Mouse (Mus musculus): ENCODE measurements around the gene Erc2.

The Erc2 gene

DNA sequence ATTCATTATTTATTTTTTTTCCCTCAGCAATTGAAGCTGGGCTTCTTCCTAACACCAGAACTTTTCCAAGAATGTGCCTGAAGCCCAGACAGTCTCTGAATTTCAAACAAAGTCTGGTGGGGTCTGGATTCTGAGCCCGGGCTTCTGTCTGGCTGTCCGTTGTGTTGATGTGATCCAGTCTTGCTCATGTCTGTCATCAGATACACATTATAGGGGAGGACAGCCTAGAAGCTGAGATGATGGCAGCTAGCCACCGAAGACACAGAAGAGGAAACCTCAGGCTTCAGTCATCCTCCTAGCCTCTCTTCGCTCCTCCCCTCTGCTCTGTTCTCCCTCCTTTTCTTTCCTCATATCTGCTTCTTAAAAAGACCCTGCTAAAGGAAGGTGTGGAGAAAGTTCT is 551.5 kb downstream of the Erc2 start:
- DNase-seq (ENCODE audit: low read depth, low spot score), result no peak

DNA sequence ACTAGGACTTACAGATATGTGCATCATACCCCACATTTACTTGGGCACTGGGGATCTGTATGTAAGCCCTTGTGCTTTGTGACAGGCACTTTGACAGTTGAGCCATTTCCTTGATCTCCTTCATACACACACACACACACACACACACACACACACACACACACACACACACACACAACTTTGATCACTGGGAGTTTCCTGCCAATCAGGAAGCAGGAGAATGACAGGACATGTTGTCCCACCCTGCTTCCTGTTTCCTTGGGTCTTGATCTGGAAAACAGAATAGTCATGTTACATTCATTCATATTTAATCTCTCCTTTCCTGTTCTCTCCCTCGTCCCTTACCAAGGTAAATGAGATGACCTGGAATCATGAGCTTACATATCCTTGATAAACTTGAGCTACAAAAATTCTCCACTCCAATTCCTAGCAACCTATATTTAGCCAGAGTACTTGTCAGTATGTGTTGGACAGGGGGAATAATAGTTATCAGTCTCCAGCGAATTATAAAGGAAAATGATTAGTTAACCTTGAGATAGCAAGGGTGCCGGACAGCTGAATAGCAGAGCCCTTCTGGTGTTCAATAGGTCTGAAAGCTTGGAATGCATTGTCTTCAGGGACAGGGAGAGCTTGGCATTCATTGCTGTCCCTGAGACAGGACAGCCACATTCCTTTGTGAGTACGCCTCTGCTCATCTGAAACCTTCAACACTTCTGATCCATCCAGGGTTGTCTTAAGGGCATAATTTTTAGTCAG is 559.0 kb downstream of the Erc2 start:
- no peak for DNase-seq (ENCODE audit: low read depth, low spot score)

DNA sequence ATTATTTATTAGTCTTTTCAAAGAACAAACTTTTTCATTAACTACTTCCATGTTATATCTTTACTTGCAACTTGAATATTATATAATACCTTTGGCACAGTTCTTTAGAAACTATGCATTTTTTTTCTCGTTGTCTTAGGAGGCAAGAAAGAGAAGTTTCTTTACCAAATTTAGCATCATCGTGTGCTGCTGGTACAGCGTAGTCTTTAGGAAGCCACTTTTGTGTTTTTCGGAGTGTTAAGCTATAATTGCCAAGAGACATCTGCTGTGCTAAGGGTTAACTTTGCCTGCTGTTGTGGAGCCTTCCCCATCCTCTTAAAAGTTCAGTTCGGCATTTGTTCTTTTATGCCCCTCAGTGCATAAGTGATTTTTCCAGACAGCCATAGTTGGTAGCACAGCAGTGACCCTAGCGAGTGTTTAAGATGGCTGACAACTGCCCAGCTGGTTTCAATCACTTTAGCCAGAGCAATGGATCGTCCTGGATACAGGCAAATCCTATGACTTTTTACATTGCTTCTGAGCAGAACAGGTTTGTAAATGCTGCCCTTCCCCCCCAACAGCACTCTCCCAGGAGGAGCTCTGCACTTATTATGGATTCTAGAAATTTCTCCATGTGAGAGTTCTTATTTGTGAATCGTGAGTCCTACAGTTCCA is 570.6 kb downstream of the Erc2 start:
- no peak for DNase-seq (ENCODE audit: low read depth, low spot score)

DNA sequence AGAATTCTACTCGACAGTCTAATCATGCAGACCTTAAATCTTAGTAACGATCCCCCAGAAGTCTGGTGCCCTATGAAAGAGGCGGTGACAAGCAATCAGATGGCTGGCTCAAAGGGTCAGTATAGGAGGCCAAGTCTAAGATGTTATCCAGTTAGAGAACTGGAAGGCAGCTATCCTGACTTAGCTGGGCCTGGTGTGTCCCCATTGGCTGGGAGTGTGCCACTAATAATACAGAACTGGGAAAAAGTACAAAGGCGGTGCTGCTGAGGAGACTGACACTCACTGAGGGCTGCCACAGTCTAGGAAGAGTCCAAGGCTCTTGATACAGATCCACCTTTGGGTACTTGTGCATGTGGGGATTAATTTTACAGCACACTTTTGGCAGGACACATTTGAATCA is 581.6 kb downstream of the Erc2 start:
- DNase-seq (ENCODE audit: low read depth, low spot score), result no peak

DNA sequence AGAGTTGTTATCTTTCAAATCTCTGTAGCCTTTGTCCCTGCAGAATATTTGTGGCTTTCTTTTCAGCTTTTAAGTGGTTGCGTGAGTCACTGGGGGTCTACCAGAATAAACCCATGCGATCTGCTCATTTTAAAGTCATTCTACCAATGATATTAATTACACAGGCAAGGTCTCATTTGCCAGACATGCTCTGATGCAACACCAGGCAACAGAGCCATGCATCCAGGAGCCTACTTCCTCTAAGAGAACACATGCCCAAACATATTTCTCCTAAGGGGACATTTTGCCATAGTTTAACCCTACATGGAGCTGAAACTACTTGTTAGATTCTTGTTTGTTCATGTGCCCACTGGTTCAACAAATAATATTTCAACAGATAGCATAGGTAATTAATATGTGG is 584.1 kb downstream of the Erc2 start:
- DNase-seq (ENCODE audit: low read depth, low spot score), result no peak

DNA sequence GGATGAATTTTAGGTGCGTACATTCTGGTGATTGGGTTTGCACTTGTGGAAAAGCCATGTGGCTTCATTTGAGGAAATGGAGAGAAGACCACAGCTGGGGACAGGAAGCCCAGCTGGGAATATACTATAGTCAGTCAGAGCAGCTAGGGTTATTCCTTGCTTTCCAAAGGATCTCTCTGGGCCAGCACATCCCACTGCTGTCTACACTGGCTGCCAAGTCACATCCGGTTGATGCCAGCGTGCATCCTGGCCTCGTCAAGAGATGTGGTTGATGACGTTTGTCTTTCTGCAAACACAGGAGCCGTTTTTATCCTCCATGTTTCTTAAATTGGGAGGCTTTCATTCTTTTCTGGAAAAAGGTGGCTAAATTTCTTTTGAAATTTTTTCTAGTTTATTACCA is 603.3 kb downstream of the Erc2 start:
- no peak for DNase-seq (ENCODE audit: low read depth, low spot score)

DNA sequence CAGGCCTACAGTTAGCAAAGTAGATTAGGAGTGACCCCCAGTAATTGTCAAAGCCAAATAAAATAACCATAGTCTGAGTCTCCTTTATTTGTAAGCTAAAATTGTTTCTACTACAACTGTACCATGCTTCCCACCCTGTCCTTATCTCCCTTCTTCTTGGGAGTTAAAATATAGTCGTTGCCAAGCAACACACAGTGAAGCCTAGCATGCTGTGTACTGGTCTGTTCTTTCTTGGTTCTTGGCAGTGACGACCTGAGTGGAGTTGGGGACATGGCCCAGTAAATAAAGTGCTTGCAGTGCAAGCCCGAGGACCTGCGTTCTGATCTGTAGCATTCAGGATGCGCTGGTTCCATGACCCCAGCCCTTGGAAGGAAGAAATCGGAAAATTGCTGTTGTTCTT is 608.3 kb downstream of the Erc2 start:
- no peak for DNase-seq (ENCODE audit: low read depth, low spot score)

DNA sequence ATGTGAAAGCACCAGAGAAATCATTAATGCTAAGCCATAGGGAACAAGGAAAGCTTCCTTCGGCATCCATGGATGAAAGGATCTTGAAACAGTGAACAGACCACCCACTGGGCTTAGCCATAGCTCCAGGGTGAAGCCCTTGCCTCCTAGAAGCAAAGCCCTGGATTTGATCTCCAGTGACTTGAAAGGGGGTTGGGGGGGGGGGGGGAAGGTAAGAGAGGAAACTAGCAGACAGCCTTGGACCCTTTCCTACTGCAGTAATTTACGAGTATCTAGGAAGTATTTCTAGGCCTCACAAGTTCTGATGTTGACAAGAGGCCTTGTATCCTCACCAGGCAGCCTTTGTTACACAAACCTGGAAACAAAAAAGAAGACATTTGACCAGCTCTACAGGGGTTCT is 609.0 kb downstream of the Erc2 start:
- DNase-seq (ENCODE audit: low read depth, low spot score), result no peak

DNA sequence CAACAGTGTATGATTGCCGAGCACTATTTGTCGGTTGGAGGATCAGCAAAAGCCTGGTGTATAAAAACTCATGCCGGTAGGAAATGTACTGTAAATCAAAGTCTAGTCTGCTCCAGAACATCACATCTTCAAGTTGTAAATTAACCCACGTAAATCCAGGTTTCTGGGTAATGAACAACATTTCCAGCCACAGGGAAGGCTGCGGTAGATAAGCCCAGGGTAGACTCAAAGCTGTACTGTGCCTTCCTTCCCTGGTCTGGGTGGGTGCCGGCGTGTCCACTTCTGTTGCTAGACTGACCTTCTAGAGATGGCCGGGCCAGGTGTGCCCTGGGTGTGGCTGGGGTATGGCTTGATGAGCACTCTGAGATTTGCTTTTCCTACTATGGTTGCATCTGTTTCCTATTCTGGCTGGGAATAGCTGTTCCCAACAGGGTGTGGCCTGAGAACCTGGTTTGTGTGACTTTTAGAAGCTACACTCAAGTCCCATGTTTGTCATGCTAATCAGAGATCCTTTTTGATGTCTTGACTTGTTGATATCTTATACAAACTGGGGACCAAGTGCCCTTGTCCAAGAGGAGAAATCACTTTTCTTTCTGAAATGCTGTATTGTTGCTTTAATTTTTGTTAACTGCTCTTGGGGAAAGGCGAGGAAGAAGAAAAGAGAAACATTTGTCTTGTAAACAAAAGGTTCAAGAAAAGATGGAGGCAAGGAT is 616.3 kb downstream of the Erc2 start:
- DNase-seq (ENCODE audit: low read depth, low spot score), result no peak

DNA sequence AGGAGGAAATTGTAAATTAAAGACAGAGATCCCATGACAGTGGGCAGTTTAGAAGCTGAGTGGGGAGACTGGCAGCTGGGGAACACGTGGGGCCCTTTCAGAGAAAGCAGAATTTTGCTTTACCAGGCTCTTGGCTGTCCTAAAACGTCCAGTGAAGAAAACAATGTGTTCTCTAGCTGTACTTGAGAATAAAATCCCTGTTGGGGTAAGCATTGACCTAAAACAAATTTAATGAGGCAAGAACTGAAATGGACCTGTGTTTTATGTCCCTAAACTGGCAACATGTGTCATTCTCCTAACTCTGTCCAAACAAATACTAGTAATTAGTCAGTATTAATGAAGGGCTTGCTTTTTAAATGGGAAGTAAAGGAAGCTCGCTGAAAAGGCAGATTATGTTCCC is 617.9 kb downstream of the Erc2 start:
- DNase-seq (ENCODE audit: low read depth, low spot score), result no peak

DNA sequence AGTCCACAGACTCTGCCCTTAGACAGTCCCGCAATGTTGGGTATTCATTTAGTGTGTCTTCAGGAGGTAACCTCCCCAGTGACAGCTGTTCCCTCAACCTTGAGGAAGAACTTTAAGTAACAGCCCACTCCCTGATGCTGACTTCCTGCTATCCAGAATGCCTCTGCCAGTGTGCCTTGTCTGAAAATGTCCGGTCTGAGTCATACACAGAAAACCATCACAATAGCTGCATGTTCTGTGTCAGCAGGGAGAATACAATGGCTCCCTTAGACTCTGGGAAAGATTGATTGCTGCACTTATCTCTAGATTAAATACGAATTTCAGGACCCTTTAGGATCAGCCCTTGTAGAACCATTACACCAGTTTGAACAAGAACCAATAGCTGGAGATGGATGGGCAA is 620.5 kb downstream of the Erc2 start:
- DNase-seq (ENCODE audit: low read depth, low spot score), result no peak

DNA sequence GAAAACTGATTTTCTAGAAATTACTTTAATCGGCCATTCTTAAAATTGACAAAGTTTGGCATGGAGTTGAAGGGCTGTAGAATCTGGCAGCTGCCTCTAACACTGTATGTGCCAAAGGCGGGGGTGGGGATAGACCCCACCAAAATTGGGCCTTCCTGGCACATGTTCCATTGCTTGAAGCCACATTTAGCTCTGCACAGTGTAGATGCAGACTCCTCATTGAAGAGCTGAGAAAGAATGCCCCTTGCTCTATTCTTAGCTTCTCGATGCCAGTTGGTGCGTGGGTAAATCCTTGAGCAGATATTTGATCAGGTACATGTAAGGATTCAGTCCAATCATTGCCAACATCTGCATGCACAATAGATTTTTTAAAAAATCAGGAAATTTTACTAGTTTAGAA is 621.2 kb downstream of the Erc2 start:
- no peak for DNase-seq (ENCODE audit: low read depth, low spot score)

DNA sequence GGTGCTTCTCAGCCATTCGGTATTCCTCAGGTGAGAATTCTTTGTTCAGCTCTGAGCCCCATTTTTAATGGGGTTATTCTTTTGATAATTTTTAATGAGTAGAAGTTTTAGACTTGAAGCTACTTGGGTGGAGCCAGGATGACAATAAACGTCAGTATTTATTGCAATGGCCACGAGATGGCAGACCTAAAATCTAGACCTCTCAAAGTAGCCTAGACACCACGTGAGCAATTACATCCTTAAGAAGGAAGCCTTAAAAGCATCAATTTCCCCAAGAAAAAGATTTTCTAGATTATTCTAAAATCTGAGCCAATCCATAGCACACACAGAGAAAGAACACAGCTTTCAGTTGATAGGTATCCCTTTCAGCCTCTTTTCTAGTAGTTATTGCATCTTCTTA is 640.5 kb downstream of the Erc2 start:
- no peak for DNase-seq (ENCODE audit: low read depth, low spot score)

DNA sequence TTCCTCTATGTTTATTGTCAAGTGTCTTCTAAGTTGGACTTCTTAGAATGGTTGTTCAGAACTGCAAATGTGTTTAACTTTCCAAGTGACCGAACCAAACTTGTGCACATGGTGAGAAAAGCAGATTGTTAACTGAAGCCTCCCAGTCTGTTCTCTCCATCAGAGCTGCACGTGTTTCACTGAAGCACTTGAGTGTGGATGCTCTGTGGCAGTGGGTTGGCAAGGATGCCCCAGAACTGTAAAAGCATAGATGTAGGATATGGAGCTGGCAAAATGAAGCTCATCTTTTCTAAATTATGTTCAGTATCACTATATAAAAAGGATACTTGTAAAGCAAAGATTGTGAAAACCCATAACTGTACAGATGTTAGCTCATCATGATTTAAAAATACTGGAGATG is 645.1 kb downstream of the Erc2 start:
- DNase-seq (ENCODE audit: low read depth, low spot score), result no peak

DNA sequence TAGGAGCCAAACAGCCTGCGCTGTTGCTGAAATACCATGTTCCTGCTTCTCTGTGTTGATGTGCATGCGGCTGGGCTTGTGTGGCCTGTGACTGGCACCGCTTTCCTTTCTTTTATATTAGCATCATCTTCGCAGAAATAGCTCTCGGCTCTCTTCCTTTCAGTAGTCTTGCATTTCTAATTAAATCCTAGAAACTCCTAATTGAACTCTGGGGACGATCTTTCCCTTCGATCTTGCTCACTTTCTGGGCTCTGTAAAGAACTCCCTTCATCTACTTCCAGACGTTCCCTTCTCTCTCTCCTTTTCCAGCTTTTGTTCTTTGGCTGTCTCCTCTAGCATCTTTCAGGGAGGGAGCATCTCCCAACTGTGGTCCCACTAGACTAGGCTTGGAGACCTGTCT is 649.6 kb downstream of the Erc2 start:
- no peak for DNase-seq (ENCODE audit: low read depth, low spot score)

DNA sequence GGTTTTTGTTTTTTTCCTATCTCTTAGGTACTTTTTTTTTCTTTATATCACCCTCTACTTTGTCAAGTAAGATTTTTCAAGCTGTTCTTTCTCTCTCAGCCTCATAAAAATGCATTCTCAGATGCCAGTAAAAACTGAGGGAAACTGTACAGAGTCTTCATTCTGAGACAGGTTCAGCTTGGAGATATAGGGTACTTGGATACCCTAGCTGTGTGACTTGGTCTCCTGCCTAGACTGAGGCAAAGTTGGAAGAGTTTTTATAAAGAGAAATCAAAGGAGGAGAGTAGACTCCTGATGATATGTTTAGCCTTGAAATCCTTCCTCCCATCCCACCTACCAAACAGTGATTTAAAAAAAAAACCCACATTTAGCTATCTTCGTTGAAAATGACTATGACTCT is 651.4 kb downstream of the Erc2 start:
- DNase-seq (ENCODE audit: low read depth, low spot score), result no peak

DNA sequence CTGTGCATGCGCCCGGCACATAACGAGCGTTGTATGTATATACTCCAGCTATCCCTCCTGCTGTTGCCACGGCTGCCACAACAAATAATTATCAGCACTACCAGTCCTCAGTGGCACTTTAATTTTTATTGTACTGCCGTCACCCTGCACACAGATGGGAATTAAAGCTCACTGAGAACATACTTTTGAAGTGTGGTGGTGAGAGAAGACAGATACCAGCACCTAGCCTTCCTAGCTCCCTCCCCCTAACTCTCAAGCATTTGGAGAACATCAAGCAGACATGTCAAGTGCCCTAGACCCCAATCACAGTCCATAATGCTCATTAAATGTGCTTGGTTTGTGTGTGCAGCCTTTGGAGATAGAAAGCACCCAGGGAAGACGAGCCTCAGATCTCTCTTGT is 652.6 kb downstream of the Erc2 start:
- no peak for DNase-seq (ENCODE audit: low read depth, low spot score)

DNA sequence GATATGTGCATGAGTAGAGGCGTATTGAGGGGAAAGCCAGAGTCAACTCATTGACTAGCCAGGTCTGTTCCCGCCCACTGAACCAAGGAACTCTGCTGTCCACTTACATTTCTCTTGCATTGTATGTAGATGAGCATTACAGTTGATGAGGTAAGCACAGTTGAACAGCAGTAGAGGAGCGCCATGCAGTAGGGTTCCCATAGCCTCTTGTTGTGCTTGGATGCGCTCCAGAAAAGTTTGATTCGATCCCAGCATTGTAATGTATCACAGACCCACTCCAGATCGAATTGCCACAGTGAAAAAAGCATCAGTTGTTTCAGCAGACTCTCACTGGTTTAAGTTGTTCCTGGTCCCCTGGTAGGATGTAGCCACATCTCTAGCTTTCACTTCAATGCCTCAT is 656.7 kb downstream of the Erc2 start:
- DNase-seq (ENCODE audit: low read depth, low spot score), result no peak

DNA sequence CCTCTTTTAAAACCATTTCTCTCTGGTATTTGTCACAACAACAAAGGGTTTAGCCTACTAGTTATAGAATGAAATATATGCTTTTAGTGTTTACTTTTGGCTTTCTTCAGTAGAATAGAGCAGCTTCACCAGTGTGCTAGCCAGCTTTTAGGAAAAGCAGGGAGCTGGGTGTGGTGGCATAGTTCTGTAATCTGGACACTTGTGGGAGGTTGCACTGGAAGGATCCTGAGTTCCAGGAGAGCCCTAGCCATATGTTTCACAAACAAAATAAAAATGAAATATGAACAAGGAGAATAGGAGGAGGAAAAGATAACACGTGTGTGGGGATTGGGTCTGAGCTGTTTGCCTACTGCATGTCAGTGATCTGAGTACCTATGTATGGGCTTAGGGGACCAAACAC is 658.1 kb downstream of the Erc2 start:
- no peak for DNase-seq (ENCODE audit: low read depth, low spot score)

DNA sequence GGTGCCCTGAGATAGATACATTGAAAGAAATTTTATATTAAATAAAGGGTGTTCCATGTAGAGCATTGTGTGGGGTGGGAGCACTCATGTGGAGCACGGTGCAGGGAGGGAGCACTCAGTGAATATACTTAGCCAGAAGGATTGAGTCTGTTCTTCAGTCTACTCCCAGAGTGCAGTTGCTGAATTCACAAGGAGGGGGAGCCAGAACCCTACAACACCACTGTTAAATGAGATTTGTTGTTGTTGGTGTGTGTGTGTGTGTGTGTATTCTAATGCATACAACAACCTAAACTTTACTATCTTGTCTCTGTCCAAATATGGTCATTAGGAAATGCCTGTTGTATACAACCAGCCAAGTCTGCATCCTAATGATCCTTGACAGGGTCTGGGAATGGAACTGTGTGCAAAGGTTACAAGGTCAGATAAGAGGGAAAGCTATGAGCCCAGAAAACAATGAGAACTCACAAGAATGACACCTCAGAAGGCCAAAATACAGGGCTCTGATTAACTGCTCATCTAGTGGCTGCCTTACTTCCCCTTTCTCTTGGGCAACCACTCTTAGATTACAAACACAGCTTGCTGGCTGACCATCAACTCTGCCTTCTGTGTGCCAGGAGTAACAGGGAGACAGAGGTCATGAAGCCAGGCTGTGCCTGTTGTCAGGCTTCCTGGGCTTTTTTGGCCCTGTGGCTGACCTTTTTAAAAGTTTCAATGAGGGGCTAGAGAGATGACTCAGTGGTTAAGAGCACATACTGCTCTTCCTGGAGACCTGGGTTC is 661.3 kb downstream of the Erc2 start:
- peak; percentile 21 for DNase-seq (ENCODE audit: low read depth, low spot score)

DNA sequence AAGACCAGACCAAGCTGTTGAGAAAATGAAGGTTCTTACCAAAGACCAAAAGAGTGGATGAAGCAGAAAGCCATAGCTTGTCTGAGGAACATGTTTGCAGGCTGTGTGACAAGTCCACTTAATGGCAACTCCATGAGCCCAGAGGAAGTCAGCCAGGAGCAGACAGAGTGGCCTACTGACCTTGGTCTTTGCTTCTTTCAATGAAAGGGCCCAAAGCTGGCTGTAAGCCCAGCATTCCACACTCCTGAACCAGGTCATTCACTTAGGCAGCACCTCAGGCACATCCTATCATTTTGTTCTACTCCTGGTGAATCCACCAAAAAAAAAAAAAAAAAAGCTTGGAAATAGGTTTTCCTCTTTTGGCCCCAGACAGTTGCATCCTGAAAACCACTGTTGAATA is 664.3 kb downstream of the Erc2 start:
- DNase-seq (ENCODE audit: low read depth, low spot score), result no peak

DNA sequence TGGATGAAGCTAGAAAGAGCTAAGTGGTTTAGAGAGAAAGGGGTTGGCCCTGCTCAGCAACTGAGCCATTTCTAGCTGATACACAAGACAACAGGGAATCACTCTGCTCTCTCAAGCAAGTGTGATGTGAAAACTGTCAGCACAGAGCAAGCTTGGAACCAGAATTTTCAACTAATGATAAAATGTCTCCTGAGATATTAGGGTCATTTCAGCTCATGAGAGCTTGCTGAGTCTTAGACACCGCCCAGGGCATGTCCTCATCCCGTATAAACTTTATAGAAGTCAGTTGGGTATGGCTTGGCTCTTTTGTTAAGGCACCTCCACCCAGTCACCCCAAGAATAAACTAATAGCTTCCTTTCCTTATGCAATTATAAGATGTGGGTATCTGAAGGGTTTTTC is 666.0 kb downstream of the Erc2 start:
- DNase-seq (ENCODE audit: low read depth, low spot score), result peak; percentile 54
